Comparison of ENCODE assay signal across 8 mouse cellular contexts in genomic region chr6:72989028-72989736, GRCm38 (mm10). TPM values are rescaled to one million over a fixed set of nuclear protein-coding genes. Genes with fewer than 3 reads are reported as not detected.
A peak's percentile ranks its signal among the peaks of the same experiment; 100 is the strongest.
DNase-seq lines count a peak whose midpoint lies in the region; ATAC-seq and TF ChIP-seq lines count a peak whose summit lies in the region.

No protein-coding gene starts in this region.

- TF ChIP-seq CTCF in kidney, adult 2 months (conservative IDR thresholded peaks at IDR 0.05; ENCODE audit: insufficient read depth, insufficient read length, low read depth, low read length), result no peak

- no peak overlapping the region for H3K4me2 ChIP-seq in kidney, embryonic 15.5 days
- H3K4me2 ChIP-seq in forebrain, embryonic 15.5 days (replicated peaks), result no peak overlapping the region
- no peak overlapping the region for H3K4me2 ChIP-seq in midbrain, embryonic 13.5 days (replicated peaks)

- H3K9me3 ChIP-seq in kidney, embryonic 15.5 days (replicated peaks), result no peaks in the 10 kb centered on the region
- H3K9me3 ChIP-seq in forebrain, embryonic 15.5 days, result no peaks in the 10 kb centered on the region
- no peaks in the 10 kb centered on the region for H3K9me3 ChIP-seq in midbrain, embryonic 13.5 days

- 0 out of 2 replicates have a peak, but pooled peaks have one; percentile 44 for ATAC-seq in kidney, embryonic 15.5 days (replicated peaks; ENCODE audit: low FRiP score)
- peak; percentile 53 for ATAC-seq in cerebellum, adult (ENCODE audit: insufficient number of reproducible peaks, low FRiP score, low TSS enrichment)
- ATAC-seq in forebrain, embryonic 15.5 days (replicated peaks), result peak; percentile 78
- peak; percentile 85 for ATAC-seq in midbrain, embryonic 13.5 days

- no peak overlapping the region for H3K4me3 ChIP-seq in kidney, embryonic 15.5 days (replicated peaks)
- H3K4me3 ChIP-seq in forebrain, embryonic 15.5 days, result no peak overlapping the region
- no peak overlapping the region for H3K4me3 ChIP-seq in midbrain, embryonic 13.5 days (replicated peaks)
- no peak overlapping the region for H3K4me3 ChIP-seq in kidney, adult 2 months (ENCODE audit: insufficient read depth, low read depth, low read length)

- DNase-seq in kidney, postnatal 36 days, result no peak
- DNase-seq in layer of hippocampus, postnatal 25 days (ENCODE audit: extremely low spot score in 1 of 2, low spot score in 1 of 2), result no peak
- DNase-seq in kidney, adult 2 months, result no peak
- DNase-seq in adrenal gland, adult 18-20 months (ENCODE audit: low spot score in 2 of 2), result no peak

- WGBS in kidney, embryonic 15.5 days, result 58% methylated on average over 7 of the region's 7 CpGs
- WGBS in forebrain, embryonic 15.5 days, result 18% methylated on average over 7 of the region's 7 CpGs
- 22% methylated on average over 7 of the region's 7 CpGs for WGBS in midbrain, embryonic 13.5 days
- WGBS in kidney, adult 2 months, result 73% methylated on average over 7 of the region's 7 CpGs

- 0 out of 2 replicates have a peak, but pooled peaks cover 5% of the 10 kb centered on the region for H3K4me1 ChIP-seq in kidney, embryonic 15.5 days
- H3K4me1 ChIP-seq in forebrain, embryonic 15.5 days, result peaks cover 5% of the 10 kb centered on the region; the same call in 1 of the 2 replicates
- peaks cover 7% of the 10 kb centered on the region for H3K4me1 ChIP-seq in midbrain, embryonic 13.5 days (replicated peaks)
- H3K4me1 ChIP-seq in kidney, adult 2 months (ENCODE audit: control insufficient read depth, insufficient read depth, low read length), result no peaks in the 10 kb centered on the region

- H3K27me3 ChIP-seq in kidney, embryonic 15.5 days, result no peaks in the 10 kb centered on the region
- H3K27me3 ChIP-seq in forebrain, embryonic 15.5 days, result no peaks in the 10 kb centered on the region
- H3K27me3 ChIP-seq in midbrain, embryonic 13.5 days, result no peaks in the 10 kb centered on the region
- H3K27me3 ChIP-seq in kidney, adult 2 months (replicated peaks; ENCODE audit: control insufficient read depth, insufficient read depth, low read length), result no peaks in the 10 kb centered on the region

- H3K27ac ChIP-seq in kidney, embryonic 15.5 days, result no peak overlapping the region
- H3K27ac ChIP-seq in forebrain, embryonic 15.5 days (replicated peaks), result no peak overlapping the region
- no peak overlapping the region; the same call in 1 of the 2 replicates for H3K27ac ChIP-seq in midbrain, embryonic 13.5 days
- H3K27ac ChIP-seq in kidney, adult 2 months (ENCODE audit: insufficient read depth, low read depth, low read length), result no peak overlapping the region

- no peak for TF ChIP-seq POLR2A in kidney, adult 2 months (IDR thresholded peaks at IDR 0.05; ENCODE audit: low read depth, low read length)

- H3K9ac ChIP-seq in kidney, embryonic 15.5 days, result no peak overlapping the region
- no peak overlapping the region for H3K9ac ChIP-seq in forebrain, embryonic 15.5 days (replicated peaks)
- no peak overlapping the region for H3K9ac ChIP-seq in midbrain, embryonic 13.5 days (replicated peaks)

- H3K36me3 ChIP-seq in kidney, embryonic 15.5 days, result no peaks in the 10 kb centered on the region
- no peaks in the 10 kb centered on the region for H3K36me3 ChIP-seq in forebrain, embryonic 15.5 days
- H3K36me3 ChIP-seq in midbrain, embryonic 13.5 days, result no peaks in the 10 kb centered on the region
- H3K36me3 ChIP-seq in kidney, adult 2 months (ENCODE audit: control insufficient read depth, insufficient read depth, low read length), result no peaks in the 10 kb centered on the region

RNA-seq across cellular contexts. Expression of gene Tmsb10, which starts 30.6 kb away (rescaled TPM):
- polyA plus RNA-seq in kidney, embryonic 15.5 days (2015; fragmentation: Nextera tagmentation; extraction: Ambion mirVana), result 2,212 and 2,256 TPM in 2 replicates
- polyA plus RNA-seq in forebrain, embryonic 15.5 days (2015; fragmentation: Nextera tagmentation; extraction: Ambion mirVana), result 4,419 and 4,667 TPM in 2 replicates
- 4,994 and 5,054 TPM in 2 replicates for polyA plus RNA-seq in midbrain, embryonic 13.5 days (2015; fragmentation: Nextera tagmentation; extraction: Ambion mirVana)
- 100 to 1,000 TPM; 408 to 418 TPM for total RNA-seq in layer of hippocampus, postnatal 25 days (2021)
- 28.0 and 54.7 TPM in 2 replicates for polyA plus RNA-seq in kidney, adult 2 months (2012; rRNA removed)
- 100 to 1,000 TPM; 151 to 215 TPM for total RNA-seq in adrenal gland, adult 18-20 months (2021)

Comparison
In these comparisons a context has a peak if more than half of its experiments do, and no peak if none do; other contexts are left out.
1. RNA of gene Tmsb10, which starts 30.6 kb away (polyA plus RNA-seq): 4,994 to 5,054 TPM in midbrain, embryonic 13.5 days, 4,419 to 4,667 TPM in forebrain, embryonic 15.5 days and 2,212 to 2,256 TPM in kidney, embryonic 15.5 days; 28.0 to 54.7 TPM in kidney, adult 2 months; every median in the first group is over 10 times any median in the second.
2. Peak in every context shown above with its lines, with median percentiles within 50 percentile points of each other: ATAC-seq.